Mouse (Mus musculus) spleen, adult 2 months (tissue): Measurements from ENCODE around the gene Naip6. TPM values are rescaled to one million over a fixed set of nuclear protein-coding genes. Genes with fewer than 3 reads are reported as not detected.
"Not testable (repeated sequence)": the region's sequence is repeated elsewhere in the genome, so short reads cannot be mapped to it uniquely, and the experiment has no call there.

Experiments
- DNase-seq, 2 experiments: peaks; one replicate each; pipeline versions ENCODE4 v3.0.0 to v3.0.0-alpha.2; 2012 to 2021; ENCODE audit warnings: low spot score in 2 of 2, low read depth in 1 of 2
- H3K27ac ChIP-seq: fragments of 200-500 bp; 2 replicates; pipeline ENCODE4 v1.5.1; 2012; ENCODE audit warnings: low read length, inconsistent platforms; ENCODE audit not compliant: insufficient read depth
- H3K27me3 ChIP-seq: fragments of 200-500 bp; 2 replicates; pipeline ENCODE4 v1.6.1; 2012; ENCODE audit warnings: mild to moderate bottlenecking, moderate library complexity, low read length, inconsistent platforms; ENCODE audit not compliant: control insufficient read depth, insufficient read depth
- H3K36me3 ChIP-seq: fragments of 200-500 bp; 2 replicates; pipeline ENCODE4 v1.6.1; 2012; ENCODE audit warnings: mild to moderate bottlenecking, low read length, inconsistent platforms; ENCODE audit not compliant: control insufficient read depth, insufficient read depth
- H3K4me1 ChIP-seq: fragments of 200-500 bp; 2 replicates; pipeline ENCODE4 v1.6.1; 2011; ENCODE audit warnings: inconsistent platforms; ENCODE audit not compliant: control insufficient read depth, insufficient read depth, insufficient read length
- H3K4me3 ChIP-seq: fragments of 200-500 bp; 2 replicates; pipeline ENCODE4 v1.5.1; 2011; ENCODE audit warnings: mild to moderate bottlenecking, inconsistent platforms; ENCODE audit not compliant: insufficient read depth, insufficient read length; ENCODE audit errors: extremely low read depth
- CTCF ChIP-seq: fragments of 200-500 bp; IDR thresholded peaks from 2 replicates; pipeline ENCODE4 v1.5.1; 2011; ENCODE audit warnings: mild to moderate bottlenecking, inconsistent platforms; ENCODE audit not compliant: insufficient read depth, insufficient read length, insufficient replicate concordance; ENCODE audit errors: extremely low read depth
- POLR2A ChIP-seq: fragments of 200-500 bp; IDR thresholded peaks from 2 replicates; pipeline ENCODE4 v1.6.1; 2011; ENCODE audit warnings: low read depth, low read length, inconsistent platforms
- WGBS: fragments of 180-500 bp; shearing (Covaris S2); methylation state at CpG from one replicate; pipeline ENCODE4 v1.1.7; 2018; 5-methylcytosine and 5-hydroxymethylcytosine counted together
- polyA plus RNA-seq: library from polyadenylated mRNA; depleted of rRNA; stranded (reverse); fragments of >200 nt; gene quantifications from 2 replicates; pipeline ENCODE4 v1.2.3, GENCODE M21; 2012; rRNA removed

Gene Naip6
- 2.9 and 3.4 TPM in 2 replicates for polyA plus RNA-seq

DNA sequence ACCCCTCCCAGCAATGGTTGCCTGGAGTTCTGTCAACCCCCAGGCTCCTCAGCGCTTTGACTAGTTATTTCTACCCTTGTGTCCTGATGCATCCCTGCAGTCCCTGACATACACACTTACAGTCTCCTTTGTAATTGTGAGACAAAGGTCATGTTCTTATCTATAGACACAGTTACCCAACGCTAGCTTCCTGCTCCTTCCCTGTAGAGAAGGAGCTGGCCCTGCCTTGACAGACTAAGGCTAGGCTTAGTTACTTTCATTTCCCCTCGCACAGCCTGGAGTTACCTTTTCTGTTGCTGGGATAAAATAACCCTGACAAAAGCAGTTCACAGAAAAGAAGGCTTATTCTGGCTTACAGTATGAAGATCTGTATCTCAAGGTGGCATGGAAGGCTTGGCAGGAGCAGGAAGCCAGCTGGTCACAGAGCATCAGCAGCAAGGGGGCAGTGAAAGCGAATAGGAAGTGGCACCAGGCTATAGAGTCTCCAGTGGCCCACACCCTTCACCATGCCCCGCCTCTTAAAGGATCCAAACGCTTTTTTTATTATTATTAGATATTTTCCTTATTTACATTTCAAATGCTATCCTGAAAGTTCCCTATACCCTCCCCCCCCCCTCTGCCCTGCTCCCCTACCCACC is at the start of gene Naip6:
Gene Naip6 (minus strand): TSS at position 419 of the 638 bp plus-strand sequence.
- H3K27ac ChIP-seq, DNase-seq, H3K27me3 ChIP-seq, H3K36me3 ChIP-seq, H3K4me1 ChIP-seq: not testable (repeated sequence)
- peak within 1 kb of the TSS; percentile 9; the same call in 1 of the 2 replicates for H3K4me3 ChIP-seq
- WGBS: 50% methylated on average over 6 of the region's 6 CpGs

DNA sequence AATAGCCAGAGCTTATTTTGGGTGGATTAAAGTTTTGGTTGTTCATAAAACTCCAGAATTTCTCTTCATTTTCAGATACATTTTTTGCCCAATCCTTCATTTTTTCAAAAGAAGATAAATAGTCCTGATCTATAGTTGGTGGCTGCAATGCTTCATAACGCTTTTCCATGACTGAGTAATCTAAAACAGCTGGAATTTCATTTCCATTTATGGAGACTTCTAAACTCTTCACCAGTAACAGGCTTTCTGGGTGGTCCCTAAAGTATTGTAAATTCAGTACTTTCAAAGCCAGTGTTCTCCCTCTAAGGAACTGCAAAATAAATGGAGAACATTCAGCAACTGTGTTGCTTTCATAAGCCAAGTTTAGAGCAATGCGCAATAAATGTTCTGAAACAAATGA is 34.8 kb upstream of the Naip6 start:
- not testable (repeated sequence) for H3K4me3 ChIP-seq, H3K27ac ChIP-seq, DNase-seq, H3K36me3 ChIP-seq, H3K27me3 ChIP-seq, H3K4me1 ChIP-seq
- WGBS: 81% methylated on average over 2 of the region's 2 CpGs

- H3K4me3 ChIP-seq, DNase-seq, H3K4me1 ChIP-seq, H3K36me3 ChIP-seq, H3K27ac ChIP-seq, H3K27me3 ChIP-seq: not testable (repeated sequence)
- 39% methylated on average over 1 of the region's 2 CpGs for WGBS
Measured at GRCm38 (mm10) chr13:100349510-100350173, 32.2 kb upstream of the Naip6 start.

DNA sequence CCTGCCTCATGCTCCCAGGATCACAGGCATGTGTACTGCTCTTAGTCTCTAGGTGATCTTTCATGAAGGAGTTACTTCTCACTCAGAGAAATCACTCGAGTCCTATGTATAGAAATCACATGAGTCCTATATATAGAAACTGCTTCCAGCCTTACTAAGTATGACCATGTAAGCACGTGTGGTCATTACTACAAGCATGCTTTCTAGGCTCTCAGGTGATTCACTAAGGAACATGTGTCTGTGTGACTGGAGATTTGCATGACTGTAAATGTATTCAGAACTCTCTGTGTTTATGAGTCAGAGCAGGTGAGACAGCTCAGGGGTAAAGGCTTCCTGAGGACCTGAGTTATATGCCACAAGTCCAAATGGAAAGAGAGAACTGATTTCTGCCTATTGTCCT is 24.3 kb upstream of the Naip6 start:
- Histone ChIP-seq H3K27ac (no peak overlapping the region), H3K4me1 (no peaks in the 10 kb centered on the region), H3K27me3 (no peaks in the 10 kb centered on the region), H3K4me3 (no peak overlapping the region), H3K36me3 (no peaks in the 10 kb centered on the region)
- TF ChIP-seq POLR2A: no peak
- TF ChIP-seq CTCF: no peak
- DNase-seq: no peak
- WGBS: 65% methylated on average over 2 of the region's 2 CpGs

DNA sequence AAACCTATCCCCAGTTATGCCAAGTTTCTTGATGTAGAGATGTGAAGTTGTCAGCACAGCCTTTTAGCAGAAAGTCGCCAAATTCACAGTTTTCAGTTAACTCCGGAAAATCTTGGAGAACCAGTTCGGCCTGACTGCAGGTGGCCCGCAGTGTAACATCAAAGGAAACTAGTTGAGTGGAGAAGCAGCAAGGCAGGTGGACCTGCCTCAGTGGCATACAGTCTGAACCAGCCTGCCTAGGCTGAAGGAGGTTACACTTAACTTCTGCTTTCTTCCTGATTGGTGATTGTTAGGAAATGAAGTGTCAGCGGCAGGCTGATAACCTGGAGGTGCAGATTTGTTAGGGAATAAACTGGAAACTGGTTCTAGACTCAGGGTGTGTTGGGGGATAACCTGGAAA is 14.3 kb upstream of the Naip6 start:
- H3K27me3 ChIP-seq, H3K36me3 ChIP-seq, H3K4me1 ChIP-seq, H3K27ac ChIP-seq, H3K4me3 ChIP-seq, DNase-seq: not testable (repeated sequence)
- 41% methylated on average over 5 of the region's 5 CpGs for WGBS

GRCm38 (mm10) chr13:100328899-100329298 is 11.4 kb upstream of the Naip6 start:
- not testable (repeated sequence) for H3K27me3 ChIP-seq, H3K4me1 ChIP-seq, H3K36me3 ChIP-seq, H3K4me3 ChIP-seq, H3K27ac ChIP-seq, DNase-seq
- WGBS: 18% methylated on average over 1 of the region's 1 CpGs

DNA sequence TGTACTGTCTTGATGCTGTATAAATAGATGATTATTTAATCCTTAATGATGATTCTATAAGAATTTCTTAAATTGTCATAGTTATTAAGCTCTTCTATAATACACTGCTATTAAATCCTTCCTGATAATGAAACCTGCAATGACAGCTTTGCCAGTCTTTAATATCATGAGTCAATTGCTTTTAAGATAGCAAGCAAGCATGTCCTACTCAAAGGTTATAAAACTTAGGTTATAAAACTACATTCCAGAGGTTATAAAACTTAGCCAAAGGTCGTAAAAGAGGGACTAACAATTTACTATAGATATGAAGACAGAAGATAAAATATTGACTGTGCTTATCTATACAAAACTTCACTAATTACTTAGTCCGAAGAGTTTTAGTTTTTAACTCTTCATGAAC is 10.6 kb upstream of the Naip6 start:
- not testable (repeated sequence) for H3K27ac ChIP-seq, H3K36me3 ChIP-seq, DNase-seq, H3K4me3 ChIP-seq, H3K27me3 ChIP-seq, H3K4me1 ChIP-seq
- WGBS: 74% methylated on average over 2 of the region's 2 CpGs

GRCm38 (mm10) chr13:100322266-100322837 is 4.9 kb upstream of the Naip6 start:
- H3K36me3 ChIP-seq, DNase-seq: not testable (repeated sequence)
- WGBS: 91% methylated on average over 3 of the region's 3 CpGs

More at GRCm38 (mm10) chr13:100322266-100322837, 4.9 kb upstream of the Naip6 start:
- H3K4me1 ChIP-seq, H3K4me3 ChIP-seq, H3K27ac ChIP-seq, H3K27me3 ChIP-seq: not testable (repeated sequence)
